Mouse (Mus musculus) gastrocnemius, postnatal 36 days (tissue): ENCODE measurements around the gene Cttn. TPM values are rescaled to one million over a fixed set of nuclear protein-coding genes. Genes with fewer than 3 reads are reported as not detected.

Experiments
- DNase-seq, 2 experiments: peaks; one replicate each; pipeline ENCODE4 v3.0.0; 2022
- intact Hi-C: fragments of 180-260 bp; cut with DNase I; formaldehyde crosslinking; loops from one replicate; pipeline ENCODE4 v1.15.1; 2025
- long read RNA-seq, 2 experiments: library from polyadenylated mRNA; stranded (forward); transcript quantifications; one replicate each; pipeline ENCODE4 v2.0.0; 2021
- total RNA-seq, 2 experiments: library from RNA; stranded (reverse); gene quantifications; 2 replicates each; pipeline ENCODE4 v1.2.3; 2021

The Cttn gene
- total RNA-seq, result 10 to 100 TPM; 15.7 to 17.9 TPM
- long read RNA-seq, experiment 1, transcript Cttn-201 (17 exons, 2,913 nt), result major isoform, 6 of 28 reads
- long read RNA-seq, experiment 1, partial matches to known transcripts, result 5 of 28 reads
- long read RNA-seq, experiment 1, other reads (novel, unspliced or antisense), result 14 of 28 reads
- long read RNA-seq, experiment 2, partial matches to known transcripts, result 1 of 35 reads
- long read RNA-seq, experiment 2, other reads (novel, unspliced or antisense), result 27 of 35 reads

GRCm38 (mm10) chr7:144470545-144471059, at the start of gene Cttn:
Gene Cttn, minus strand, starts transcription at chr7:144471009.
- intact Hi-C loops, result no loop called here

GRCm38 (mm10) chr7:144519852-144520251, 49.0 kb upstream of the Cttn start:
- DNase-seq, result no peak
- intact Hi-C loops, result loop anchor here (5.0 to 10.0 kb wide), 2 partner anchors 32 to 255 kb away; partner anchors contain the start of gene Ppfia1

More at GRCm38 (mm10) chr7:144470545-144471059, at the start of gene Cttn:
- DNase-seq, result peak; percentile 82 to 85

- DNase-seq, result no peak
Measured at GRCm38 (mm10) chr7:144516711-144517110, 45.9 kb upstream of the Cttn start.

GRCm38 (mm10) chr7:144509090-144509489, 38.3 kb upstream of the Cttn start:
- no peak for DNase-seq
- intact Hi-C loops, result loop anchor here (5.0 kb wide), 1 partner anchor 73 kb away; the partner anchor contains the start of gene Fadd

More at GRCm38 (mm10) chr7:144516711-144517110, 45.9 kb upstream of the Cttn start:
- intact Hi-C loops, result loop anchor here (5.0 to 10.0 kb wide), 2 partner anchors 36 to 258 kb away; partner anchors contain the start of gene Ppfia1

GRCm38 (mm10) chr7:144506807-144507206, 36.0 kb upstream of the Cttn start:
- no peak for DNase-seq
- intact Hi-C loops, result loop anchor here (5.0 kb wide), 1 partner anchor 75 kb away; the partner anchor contains the start of gene Fadd

- DNase-seq, result no peak
- intact Hi-C loops, result no loop called here
Measured at GRCm38 (mm10) chr7:144503959-144504358, 33.1 kb upstream of the Cttn start.

- intact Hi-C loops, result no loop called here
- DNase-seq, result no peak
Measured at GRCm38 (mm10) chr7:144492931-144493330, 22.1 kb upstream of the Cttn start.

- no peak for DNase-seq
- intact Hi-C loops, result no loop called here
Measured at GRCm38 (mm10) chr7:144490201-144490873, 19.5 kb upstream of the Cttn start.

GRCm38 (mm10) chr7:144489067-144489774, 18.4 kb upstream of the Cttn start:
- intact Hi-C loops, result no loop called here
- DNase-seq, result no peak

GRCm38 (mm10) chr7:144480314-144480713, 9.5 kb upstream of the Cttn start:
- intact Hi-C loops, result no loop called here
- no peak for DNase-seq

GRCm38 (mm10) chr7:144479569-144479968, 8.8 kb upstream of the Cttn start:
- DNase-seq, result no peak
- intact Hi-C loops, result no loop called here

GRCm38 (mm10) chr7:144475741-144476140, 4.9 kb upstream of the Cttn start:
- intact Hi-C loops, result no loop called here
- DNase-seq, result no peak

- no peak for DNase-seq
- intact Hi-C loops, result no loop called here
Measured at GRCm38 (mm10) chr7:144473486-144473885, 2.7 kb upstream of the Cttn start.

- intact Hi-C loops, result no loop called here
- no peak for DNase-seq
Measured at GRCm38 (mm10) chr7:144471103-144471502, 294 bp upstream of the Cttn start.

- intact Hi-C loops, result no loop called here
- DNase-seq, result no peak
Measured at GRCm38 (mm10) chr7:144469908-144470544, 783 bp downstream of the Cttn start.

GRCm38 (mm10) chr7:144469181-144469641, 1.6 kb downstream of the Cttn start:
- DNase-seq, result peak in 1 of 2 experiments; percentile 18
- intact Hi-C loops, result no loop called here

GRCm38 (mm10) chr7:144468741-144469140, 2.1 kb downstream of the Cttn start:
- no peak for DNase-seq
- intact Hi-C loops, result no loop called here

GRCm38 (mm10) chr7:144462577-144462976, 8.2 kb downstream of the Cttn start:
- intact Hi-C loops, result no loop called here
- DNase-seq, result no peak

- intact Hi-C loops, result no loop called here
- DNase-seq, result no peak
Measured at GRCm38 (mm10) chr7:144461246-144461902, 9.4 kb downstream of the Cttn start.

GRCm38 (mm10) chr7:144458881-144459280, 11.9 kb downstream of the Cttn start:
- DNase-seq, result no peak
- intact Hi-C loops, result no loop called here
